Mouse (Mus musculus) common myeloid progenitor, adult 5-6 weeks (primary cell): ENCODE data around the gene Ear1. TPM values are rescaled to one million over a fixed set of nuclear protein-coding genes. Genes with fewer than 3 reads are reported as not detected.
"Not testable (repeated sequence)": the region's sequence is repeated elsewhere in the genome, so short reads cannot be mapped to it uniquely, and the experiment has no call there.

Experiments
- ATAC-seq: replicated peaks from 2 replicates; pipeline ENCODE4 v1.8.0; 2016; ENCODE audit warnings: low read depth, mild to moderate bottlenecking, moderate TSS enrichment, inconsistent platforms; ENCODE audit not compliant: poor library complexity, severe bottlenecking
- total RNA-seq: library from RNA; stranded (forward); fragments of 200-1000, 187-1606 nt; gene quantifications from 2 replicates; pipeline ENCODE4 v1.2.3, GENCODE M21; 2017

Ear1 gene
- total RNA-seq, 1 experiment from 2014 or later = 0.18 TPM

DNA sequence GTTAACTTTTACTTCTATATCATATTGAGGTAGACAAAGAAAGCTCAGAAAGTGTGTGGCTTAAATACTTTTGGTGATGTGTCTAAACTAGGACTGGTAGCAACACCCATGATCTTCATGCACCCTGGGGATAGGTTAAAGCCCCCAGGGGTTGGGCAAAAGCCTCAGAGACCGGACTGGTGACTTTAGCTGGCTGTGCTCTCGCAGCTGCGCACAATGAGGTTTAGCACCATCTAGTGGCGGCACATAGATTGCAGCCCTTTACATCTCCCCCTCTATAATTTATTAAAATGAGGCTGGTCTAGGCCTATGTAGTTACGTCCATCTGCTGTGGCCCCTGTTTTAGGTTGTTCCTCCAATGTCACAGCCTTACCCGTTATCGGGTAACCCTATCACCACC is 70.9 kb downstream of the Ear1 start:
- not testable (repeated sequence) for ATAC-seq

DNA sequence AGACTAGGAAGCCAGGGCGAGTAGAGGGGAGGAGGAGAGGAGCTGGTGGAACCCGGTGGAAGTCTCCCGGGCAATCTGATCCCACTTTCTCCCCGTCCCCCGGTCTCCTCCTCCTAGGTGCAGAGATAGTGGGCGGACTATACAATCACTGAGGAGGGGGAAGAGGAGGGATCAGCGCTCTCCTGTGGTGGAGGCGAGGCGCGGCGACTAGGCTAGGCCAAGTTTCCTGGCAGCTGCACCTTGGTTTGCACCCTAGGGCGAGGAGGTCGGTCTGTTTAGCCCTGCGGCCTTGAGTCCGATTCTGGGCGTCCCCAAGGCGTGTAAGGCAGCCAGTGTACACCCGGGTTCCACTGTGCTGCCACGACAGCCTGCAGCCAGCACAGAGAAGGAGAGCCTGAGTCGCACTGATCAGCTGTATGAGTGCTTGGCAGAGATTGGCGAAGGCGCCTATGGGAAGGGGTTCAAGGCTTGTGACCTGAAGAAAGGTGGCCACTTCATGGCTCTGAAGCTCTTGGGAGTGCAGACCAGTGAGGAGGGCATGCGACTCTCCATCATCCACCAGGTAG is 78.3 kb downstream of the Ear1 start:
- not testable (repeated sequence) for ATAC-seq

DNA sequence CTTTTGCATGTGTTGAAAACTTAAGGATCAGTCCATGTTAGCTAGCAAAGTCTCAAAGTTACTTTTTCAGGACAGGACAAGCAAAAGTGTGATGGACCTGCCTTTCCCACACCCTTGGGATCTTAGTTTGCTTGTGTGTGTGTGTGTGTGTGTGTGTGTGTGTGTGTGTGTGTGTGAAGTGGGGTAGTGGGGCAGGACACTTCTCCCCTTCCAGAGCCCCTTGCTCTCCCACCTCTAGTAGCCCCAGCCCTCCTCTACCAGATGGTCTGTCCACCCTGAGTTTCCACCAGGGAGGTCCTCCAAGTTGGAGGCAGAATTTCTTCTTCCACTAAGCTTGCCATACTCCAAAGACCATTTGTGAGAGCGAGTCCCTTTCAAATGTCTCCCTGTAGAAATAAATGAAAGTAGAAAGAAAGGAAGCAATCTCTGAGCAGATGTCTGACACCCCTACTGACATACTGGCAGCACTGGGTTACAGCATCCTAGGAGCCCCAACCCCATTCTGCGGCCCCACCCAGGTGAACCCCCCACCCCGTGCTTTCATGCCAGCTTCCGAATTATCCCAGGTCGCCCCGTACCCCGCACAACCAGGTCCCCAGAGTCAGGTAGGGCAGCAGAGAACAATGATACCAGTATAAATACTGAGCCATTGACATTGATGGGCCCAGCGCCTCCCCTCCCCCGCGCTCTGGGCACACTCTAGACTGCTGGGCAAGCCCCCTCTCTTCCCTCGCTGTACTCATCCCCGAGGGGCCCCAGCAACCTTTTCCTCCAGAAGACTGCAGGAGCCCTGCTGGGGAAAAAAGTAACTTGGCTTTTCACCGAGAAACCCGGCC is 79.0 kb downstream of the Ear1 start:
- no peak for ATAC-seq

DNA sequence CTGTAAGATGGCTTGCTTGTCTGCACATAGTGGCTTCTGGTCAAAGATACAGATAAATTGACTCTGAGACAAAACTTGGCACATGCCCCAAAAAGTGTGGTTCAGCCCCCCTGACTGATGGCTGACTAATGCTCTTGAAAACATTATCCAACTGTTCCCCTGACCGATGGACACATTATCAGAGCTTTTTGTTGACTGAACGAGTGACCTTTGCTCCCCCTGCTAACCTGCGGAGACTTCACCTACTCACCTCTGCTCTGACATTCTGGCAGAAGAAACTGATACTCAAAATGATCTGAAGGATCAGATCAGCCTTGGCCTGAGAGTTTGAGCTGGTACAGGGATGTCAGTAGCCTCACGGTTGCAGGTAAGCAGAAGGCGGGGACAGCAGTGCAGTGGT is 81.5 kb downstream of the Ear1 start:
- not testable (repeated sequence) for ATAC-seq

DNA sequence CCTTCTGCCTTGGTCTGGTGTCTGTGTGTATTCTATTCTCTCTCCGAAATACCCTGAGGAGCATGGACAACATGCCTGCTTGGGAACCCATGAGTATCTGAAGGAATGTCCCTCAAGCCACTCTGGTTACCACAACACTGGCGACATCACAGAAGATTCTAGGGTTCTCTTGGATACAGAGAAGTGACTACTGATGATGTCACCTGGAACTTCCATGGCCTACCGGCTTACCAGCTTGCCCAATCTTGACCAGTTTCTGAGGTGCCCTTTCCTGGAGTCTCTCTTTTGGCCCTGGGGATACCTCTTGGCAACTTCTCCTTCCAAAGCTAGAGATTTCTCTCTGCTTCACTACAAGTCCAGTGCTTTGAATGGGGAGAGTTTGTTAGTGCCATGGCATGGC is 90.7 kb downstream of the Ear1 start, which contains the start of gene Gm8180:
TSS of gene Gm8180 (minus strand) at position 101 of the 400 bp plus-strand sequence.
- not testable (repeated sequence) for ATAC-seq

Other genes with a start within 250 kb of the Ear1 start
- not detected in 2 replicates for gene Gm8165, start 198.3 kb downstream of the Ear1 start, total RNA-seq
- gene Gm7324, start 177.7 kb downstream of the Ear1 start, total RNA-seq = 18.5 and 19.1 TPM in 2 replicates
- gene Gm16506, start 148.0 kb downstream of the Ear1 start, total RNA-seq = not detected in 2 replicates
- gene Gm6526, start 127.7 kb downstream of the Ear1 start, total RNA-seq = not detected in 2 replicates
- gene Gm8180, start 90.8 kb downstream of the Ear1 start, total RNA-seq = not detected in 2 replicates
- gene Ear10, start 48.0 kb upstream of the Ear1 start, total RNA-seq = not detected in 2 replicates
- gene Gm8113, start 49.9 kb upstream of the Ear1 start, total RNA-seq = 8.5 and 9.1 TPM in 2 replicates
- not detected in 2 replicates for gene Ang5, start 81.6 kb upstream of the Ear1 start, total RNA-seq
- not detected in 2 replicates for gene Ang6, start 126.8 kb upstream of the Ear1 start, total RNA-seq
- gene Ear2, start 227.1 kb upstream of the Ear1 start, total RNA-seq = 6.4 and 7.2 TPM in 2 replicates
- not detected in 2 replicates for gene Gm3327, start 248.3 kb upstream of the Ear1 start, total RNA-seq